Mouse (Mus musculus) gonadal fat pad, adult 2 months (tissue): ENCODE results near the gene Cers2. TPM values are rescaled to one million over a fixed set of nuclear protein-coding genes. Genes with fewer than 3 reads are reported as not detected.
A peak's percentile ranks its signal among the peaks of the same experiment; 100 is the strongest.

Source experiments
- DNase-seq: peaks from one replicate; pipeline ENCODE4 v3.0.0-alpha.2; 2012; ENCODE audit warnings: low read depth
- polyA plus RNA-seq: library from polyadenylated mRNA; depleted of rRNA; stranded (reverse); fragments of >200 nt; gene quantifications from 2 replicates; pipeline ENCODE4 v1.2.3, GENCODE M21; 2012; rRNA removed

Cers2 gene
- 92.9 and 123 TPM in 2 replicates for polyA plus RNA-seq

DNA sequence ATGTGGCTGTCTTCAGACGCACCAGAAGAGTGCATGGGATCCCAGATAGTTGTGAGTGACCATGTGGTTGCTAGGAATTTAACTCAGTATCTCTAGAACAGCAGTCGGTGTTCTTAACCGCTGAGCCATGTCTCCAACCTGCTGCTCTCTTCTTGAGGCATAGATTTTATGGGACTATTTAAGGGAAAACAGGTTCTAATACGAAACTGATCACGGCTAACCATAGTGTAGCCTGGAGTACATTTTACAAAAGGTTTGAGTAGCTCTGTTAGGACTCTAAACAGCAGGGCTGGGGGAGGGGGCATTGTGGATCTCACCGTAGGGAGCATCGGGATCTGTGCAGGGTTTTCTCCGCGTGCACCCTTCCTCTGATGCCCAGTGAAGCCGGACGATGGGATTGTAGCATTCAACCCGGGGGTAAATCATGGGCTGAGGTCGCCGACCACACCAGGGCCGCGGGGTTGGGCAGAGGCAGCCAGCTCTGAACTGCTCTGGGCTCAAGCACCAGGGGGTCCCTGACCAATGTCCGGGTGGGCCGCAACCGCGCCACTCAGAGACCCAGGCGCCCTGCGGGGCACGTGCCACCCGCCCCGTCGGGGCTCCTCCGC is at the start of gene Cers2:
Gene Cers2 (plus strand): TSS at position 306 of the 608 bp plus-strand sequence.
- DNase-seq: no peak

DNA sequence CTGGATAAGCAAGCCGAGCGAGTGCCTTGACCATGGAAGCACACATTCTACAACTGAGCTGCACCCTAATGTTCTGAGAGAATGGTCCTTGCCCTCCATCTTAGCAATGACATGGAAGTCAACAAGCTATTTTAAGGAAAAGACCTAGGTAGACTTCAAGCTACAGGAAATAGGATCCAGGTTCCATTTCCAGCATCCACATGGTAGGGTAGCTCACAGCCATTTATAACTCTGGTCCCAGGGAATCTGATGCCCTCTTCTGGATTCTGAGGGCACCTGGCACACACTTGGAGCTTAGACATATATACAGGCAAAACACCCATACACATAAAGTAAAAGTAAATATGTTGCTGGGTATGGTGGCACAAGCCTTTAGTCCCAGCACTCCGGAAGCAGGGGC is 48.5 kb upstream of the Cers2 start:
- no peak for DNase-seq

- DNase-seq: no peak
Observed at GRCm38 (mm10) chr3:95267855-95268254, 46.7 kb upstream of the Cers2 start.

DNA sequence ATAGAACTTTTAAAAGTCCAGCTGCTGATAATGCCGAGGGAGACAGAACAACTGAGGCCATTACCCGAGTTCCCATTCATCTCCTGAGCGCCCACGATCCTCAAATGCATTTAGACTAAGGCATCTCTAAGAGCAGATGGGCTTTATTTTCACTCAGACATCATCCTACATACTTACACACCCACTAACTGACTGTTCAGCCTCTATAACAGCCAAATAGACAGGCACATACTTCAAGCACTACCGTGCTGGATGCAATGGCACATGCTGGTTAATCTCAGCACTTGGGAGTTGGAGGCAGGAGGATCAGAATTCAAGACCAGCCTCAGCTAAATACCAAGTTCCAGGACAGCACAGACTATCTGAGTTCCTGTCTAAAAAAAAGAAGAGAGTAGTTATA is 44.8 kb upstream of the Cers2 start:
- DNase-seq: no peak

GRCm38 (mm10) chr3:95270766-95271364 is 43.7 kb upstream of the Cers2 start:
- no peak for DNase-seq

- no peak for DNase-seq
Observed at GRCm38 (mm10) chr3:95273471-95273870, 41.1 kb upstream of the Cers2 start.

DNA sequence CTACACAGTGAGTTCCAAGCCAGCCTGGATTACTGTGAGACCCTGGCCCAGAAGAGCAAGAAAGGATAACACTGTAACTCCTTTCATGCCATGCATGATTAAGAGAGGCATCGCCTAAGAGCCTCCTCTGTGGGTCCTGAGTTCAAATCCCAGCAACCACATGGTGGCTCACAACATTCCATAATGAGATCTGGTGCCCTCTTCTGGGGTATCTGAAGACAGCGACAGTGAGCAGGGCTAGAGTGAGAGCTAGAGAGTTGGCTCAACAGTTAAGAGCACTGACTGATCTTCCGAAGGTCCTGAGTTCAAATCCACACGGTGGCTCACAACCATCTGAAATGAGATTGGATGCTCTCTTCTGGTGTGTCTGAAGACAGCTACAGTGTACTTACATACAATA is 40.1 kb upstream of the Cers2 start:
- DNase-seq: no peak

- DNase-seq: no peak
Observed at GRCm38 (mm10) chr3:95275161-95275560, 39.4 kb upstream of the Cers2 start.

DNA sequence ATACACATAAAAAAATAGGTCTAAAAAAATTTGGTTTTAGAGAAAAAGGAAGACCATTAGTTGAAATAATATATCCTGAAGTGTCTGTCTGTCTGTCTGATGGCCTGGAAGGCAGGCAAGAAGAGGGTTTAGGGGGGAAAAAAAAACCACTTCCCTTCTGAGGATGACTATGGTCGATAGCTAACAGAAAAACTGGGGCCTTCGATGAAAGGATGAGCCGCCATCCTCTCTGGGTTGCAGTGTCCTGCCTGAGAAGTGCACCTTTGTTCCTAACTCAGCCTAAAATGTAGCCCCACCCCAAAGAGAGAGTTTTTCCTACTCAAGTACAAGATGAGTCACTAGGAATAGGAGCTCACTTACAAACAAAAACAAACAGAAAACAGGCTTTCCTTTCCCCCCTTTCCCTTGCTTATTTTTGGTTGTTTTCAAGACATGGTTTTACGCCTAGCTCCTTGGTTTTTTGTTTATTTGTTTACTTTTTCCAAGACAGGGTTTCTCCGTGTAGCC is 38.1 kb upstream of the Cers2 start:
- no peak for DNase-seq

- no peak for DNase-seq
Observed at GRCm38 (mm10) chr3:95277149-95277551, 37.4 kb upstream of the Cers2 start.

DNA sequence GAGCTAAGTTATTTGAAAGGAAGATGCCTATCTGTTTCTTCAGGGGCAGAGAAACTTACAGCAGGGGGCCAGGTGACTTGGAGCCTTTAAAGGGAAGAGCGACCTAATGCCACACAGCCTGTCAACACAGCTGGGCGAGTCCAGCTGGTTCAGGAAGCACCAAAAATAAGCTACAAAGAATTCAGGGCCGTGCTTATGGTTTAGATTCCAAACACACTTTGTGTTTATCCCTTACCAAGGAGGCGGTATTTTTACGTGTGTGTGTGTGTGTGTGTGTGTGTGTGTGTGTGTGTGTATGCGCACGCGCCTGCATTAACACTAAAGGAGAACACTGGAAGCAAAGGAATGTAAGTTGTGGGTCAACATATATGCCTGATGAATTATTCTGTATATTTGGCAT is 33.8 kb upstream of the Cers2 start:
- no peak for DNase-seq

GRCm38 (mm10) chr3:95281216-95282126 is 33.1 kb upstream of the Cers2 start, which contains the start of the genes Mindy1 and Prune1:
Mindy1 (plus strand) TSS chr3:95281345.
Prune1 (minus strand) TSS chr3:95282076.
- DNase-seq: no peak

- peak; percentile 89 for DNase-seq
Observed at GRCm38 (mm10) chr3:95282381-95282864, 32.2 kb upstream of the Cers2 start.

GRCm38 (mm10) chr3:95282865-95283588 is 31.6 kb upstream of the Cers2 start:
- DNase-seq: no peak

GRCm38 (mm10) chr3:95283589-95283941 is 31.0 kb upstream of the Cers2 start:
- DNase-seq: no peak

DNA sequence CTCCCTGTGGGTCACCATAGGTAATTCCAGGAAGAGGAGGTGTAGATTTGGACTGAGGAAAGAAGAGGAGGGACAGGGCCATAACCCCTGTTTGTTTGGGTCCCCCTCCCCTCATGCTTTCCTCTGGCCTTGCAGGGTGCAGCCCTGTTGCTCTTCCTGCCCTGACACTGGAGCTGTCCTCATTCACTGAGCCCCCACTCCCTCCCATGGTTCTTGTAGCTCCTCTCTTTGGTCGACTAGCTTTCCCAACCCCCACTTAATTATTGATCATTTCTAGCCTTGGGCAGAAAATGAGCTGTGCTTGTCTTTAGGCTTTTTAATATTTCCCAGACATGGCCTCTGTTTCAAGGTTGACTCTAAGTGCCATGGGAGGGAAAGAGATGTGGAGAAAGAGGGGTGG is 30.5 kb upstream of the Cers2 start:
- no peak for DNase-seq

DNA sequence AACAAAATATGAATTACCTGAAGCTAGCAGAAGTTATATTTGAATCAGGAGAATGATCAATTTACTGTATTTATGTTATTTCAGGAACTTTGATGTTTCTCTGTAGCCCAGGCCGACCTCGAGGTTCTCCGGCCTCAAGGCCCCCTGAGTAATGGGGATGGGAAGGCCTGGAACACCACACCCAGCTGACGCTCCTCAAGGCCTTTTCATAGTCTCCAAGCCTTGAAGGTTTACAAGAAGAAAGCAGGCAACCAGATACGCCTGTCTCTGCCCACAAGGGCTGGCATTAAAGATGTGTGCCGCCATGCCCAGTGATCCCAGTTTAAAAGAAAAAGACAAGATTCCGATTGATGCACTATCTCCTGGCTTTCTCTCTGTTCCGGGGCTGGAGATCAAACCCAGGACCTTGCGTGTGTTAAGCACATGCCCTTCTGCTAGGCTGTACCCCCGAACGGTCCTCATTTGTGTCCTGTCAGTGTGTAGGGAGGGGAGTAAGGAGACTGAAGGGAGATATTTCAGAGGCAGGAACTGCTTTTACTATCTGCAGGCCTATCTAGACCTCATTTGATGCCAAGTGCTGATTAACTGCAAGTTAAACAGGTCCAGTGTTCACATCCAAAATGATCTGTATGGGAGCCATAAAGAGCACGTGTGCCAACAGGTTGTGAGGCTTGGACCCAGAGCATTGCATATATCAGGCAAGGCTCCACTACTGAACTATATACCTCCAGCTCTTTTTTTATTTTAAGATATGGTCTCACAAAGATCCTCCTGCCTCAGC is 29.9 kb upstream of the Cers2 start:
- no peak for DNase-seq

GRCm38 (mm10) chr3:95285390-95285789 is 29.2 kb upstream of the Cers2 start:
- DNase-seq: no peak

GRCm38 (mm10) chr3:95286011-95286410 is 28.6 kb upstream of the Cers2 start:
- DNase-seq: no peak

DNA sequence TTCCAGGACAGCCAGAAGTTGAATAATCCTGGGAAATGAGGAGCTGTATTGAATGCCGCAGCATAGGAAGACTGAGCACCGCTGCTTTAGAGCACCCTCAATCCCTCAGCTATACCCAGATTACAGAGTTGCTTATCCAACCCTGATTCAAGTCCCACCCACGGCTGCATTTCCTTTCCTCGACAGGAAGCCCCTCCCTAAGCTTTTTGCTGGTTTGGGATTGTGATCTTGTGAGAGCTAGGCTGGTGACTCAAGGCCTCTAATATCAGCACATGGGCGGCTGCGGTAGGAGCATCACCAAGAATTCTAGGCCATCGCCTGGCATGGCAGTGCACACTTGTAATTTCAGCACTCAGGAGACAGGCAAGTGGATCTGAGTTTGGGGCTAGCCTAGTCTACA is 28.1 kb upstream of the Cers2 start:
- no peak for DNase-seq

DNA sequence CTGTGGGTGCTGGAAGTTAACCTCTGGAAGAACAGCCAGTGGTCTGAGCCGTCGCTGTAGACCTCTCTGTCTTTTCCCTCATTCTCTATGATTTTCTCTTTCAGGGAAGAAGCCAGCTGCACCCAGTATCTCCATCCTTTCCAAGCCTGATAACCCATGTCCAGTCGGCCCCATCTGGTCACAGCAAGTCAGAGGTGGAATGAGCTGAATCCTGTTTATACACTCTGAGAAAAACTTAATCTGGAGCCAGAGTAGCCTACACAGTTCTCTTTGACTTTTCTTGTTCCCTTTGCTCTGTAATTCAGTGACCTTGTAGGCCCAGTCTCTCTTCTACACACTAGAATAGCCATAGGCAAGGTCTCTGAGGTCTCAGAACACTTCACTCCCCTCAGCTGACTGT is 27.1 kb upstream of the Cers2 start:
- no peak for DNase-seq
